Mouse (Mus musculus) c-Kit-positive CD71-negative TER-119-negative erythroid progenitor cells, embryonic 14.5 days (primary cell): ENCODE measurements at regions not wholly inside any gene's neighbourhood (a gene's known extent, or its start where the extent isn't known, plus 50 kb on each side); places are given as distances from the start of the nearest gene placed in this dataset.

Source experiments
- DNase-seq: peaks from one replicate; pipeline ENCODE4 v3.0.0-alpha.2; 2013; ENCODE audit warnings: low read depth

DNA sequence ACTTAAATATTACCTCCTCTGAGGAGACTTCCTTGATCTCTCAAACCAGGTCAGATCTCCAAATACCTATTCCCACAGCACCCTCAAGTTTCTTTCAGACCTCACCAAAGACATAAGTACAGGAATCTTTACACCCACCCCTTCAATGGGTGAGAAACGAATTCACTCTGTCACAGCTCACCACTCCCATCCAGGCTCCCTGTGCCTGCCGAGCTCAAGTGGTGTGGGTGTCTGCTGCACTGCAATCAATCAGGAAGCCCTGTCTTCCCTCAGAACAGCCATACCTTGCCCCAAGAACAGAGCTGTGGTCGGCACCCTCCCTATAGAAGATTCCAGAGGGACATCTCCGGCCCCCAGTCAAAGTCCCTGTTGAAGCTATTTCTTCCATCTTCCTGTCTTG lies 116.2 kb upstream of the Nectin1 start:
- DNase-seq = no peak

DNA sequence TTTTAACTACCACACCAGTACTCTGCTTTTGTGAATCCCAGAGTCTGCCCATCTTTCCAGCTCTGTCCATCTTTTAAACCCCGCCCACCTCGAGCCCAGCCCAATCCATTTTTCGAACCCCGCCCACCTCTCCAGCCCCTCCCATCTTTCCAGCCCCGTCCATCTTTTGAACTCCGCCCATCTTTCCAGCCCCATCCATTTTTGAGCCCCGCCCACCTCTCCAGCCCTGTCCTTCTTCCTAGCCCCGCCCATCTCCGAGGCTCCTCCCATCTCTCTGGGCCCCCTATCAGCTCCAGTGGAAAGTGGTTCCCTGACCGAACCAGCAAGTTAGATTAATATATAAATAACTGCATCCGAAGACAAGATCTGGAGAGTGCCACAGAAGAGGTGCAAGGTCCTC lies 115.0 kb upstream of the Nectin1 start:
- no peak for DNase-seq

DNA sequence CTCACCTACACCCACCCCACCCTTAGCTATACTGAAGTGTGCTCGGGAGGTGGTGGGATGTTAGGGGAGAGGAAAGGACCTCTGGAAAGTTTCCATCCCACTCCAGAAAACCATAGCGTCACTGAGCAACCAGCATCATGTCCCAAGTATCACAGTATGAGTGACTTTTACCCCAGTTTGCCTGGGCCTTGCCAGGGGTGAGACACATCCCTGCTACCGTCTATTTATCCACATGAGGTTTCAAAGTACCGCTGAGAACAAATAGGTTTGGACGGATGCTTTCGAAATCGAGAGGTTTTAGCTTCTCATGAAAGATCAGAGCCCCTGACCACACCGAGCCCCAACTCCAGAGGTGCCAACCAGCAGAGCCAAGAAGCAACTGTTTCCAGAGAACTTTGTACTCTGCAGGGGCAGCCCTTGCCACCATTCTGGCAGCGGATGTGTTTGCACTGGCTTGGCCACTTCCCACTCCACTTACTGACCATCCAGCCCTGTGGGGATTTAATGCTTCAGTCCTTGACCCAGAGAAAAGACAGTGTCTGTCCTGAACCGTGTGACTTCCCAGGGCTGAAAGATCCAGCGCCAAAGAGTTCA lies 107.3 kb upstream of the Nectin1 start:
- no peak for DNase-seq

DNA sequence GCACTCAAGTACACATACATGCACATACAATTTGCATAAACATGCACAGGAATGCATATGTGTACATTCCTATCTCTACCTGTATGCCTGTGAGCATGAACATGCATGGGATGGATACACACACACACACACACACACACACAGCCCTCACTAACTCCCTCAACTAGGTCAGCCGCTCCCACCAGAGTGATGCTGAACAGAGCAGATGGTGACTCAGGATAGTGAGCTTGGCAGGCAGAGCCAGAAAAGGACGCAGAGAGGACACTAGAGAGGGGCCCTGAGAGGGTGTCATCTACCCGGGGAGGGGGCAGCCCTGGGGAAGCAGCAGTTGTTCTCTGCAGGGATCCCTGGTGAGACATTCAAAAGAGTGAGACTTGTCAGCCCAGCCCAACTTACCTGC lies 85.6 kb upstream of the Nectin1 start:
- no peak for DNase-seq

DNA sequence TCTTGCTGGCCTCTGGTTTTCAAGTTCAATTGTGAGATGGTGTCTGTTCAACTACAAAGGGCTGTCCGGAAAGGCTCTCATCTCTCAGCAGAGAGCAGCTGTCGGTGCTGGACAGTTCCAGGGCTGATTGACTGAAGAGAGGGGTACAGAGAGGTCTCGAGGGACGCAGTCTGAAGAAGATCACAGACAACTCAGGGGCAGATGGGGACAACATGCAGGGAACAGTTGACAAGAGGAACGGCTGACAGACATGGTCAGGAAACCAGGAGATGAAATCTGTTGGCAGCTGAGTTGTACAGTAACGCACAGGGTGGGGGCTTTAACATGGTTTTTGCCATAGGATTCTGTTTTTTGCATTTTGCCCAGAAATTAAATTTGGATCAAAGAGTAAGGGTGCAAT lies 84.5 kb upstream of the Nectin1 start:
- no peak for DNase-seq

DNA sequence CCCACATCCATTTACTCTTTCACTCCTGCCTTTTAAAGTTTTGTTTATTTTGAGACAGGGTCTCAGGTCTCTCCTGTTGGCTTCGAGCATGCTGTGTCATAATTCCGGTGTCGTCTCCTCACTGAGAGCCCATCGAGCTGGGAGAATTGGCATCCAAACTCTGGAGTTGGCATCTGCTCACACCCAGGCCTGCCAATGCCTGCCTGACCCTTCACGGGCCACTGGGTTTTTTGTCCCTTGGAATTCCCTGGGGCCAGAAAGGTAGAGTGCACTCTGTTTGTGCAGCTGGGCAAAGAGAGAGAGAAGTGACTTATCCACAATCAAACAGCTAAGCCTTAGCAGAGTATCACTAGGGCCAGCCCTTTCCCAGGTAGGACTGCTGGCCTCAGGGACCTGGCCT lies 83.6 kb upstream of the Nectin1 start:
- no peak for DNase-seq

DNA sequence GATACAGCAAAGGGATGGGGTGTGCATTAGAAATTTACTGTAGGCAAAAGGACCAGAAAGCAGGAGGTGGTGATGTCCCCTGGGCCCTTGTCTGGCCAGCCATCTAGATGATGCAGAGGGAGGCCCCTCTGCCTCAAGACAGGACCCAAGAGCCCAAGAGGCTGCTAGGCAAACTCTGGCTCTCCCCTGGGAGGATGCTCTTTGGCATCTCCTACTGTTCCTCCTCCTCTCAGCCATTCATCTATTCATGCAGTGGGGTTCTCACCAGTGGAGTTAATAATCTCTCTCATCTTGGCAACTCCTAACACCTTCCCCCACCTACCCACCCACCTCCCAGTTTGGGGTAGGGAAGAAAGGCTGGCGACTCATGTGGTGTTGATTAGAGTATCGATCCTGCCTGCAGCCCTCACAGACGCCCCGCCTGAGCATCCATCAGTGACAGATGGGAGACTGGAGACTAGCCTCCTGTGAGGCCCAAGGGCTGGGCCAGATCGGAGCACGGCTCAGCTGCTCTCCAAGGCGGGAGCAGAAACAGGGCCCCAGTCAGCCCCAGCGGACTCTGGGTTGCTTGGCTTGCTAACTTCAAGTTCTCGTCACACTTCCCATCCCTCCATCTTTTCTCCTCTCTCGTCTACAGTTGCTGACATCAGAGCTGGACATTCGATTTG lies 82.8 kb upstream of the Nectin1 start:
- DNase-seq = no peak

DNA sequence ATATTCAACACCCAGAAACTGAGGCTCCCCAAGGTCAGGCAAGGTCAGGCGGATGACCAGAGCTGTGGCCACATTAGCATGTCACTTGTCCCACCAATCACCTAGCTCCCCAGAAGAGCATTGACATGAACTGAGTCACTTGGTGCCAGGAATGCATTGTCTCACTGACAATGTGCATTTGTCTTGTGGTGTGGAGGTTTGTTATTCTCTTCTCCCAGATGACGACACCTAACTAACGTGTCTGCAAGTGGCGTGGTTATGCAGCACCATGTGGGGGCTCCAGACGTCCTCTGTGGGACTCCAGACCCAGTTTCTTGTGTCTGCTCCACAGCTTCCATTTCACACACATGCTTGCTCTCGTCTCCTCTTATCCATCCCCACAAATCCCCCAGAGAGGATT lies 82.1 kb upstream of the Nectin1 start:
- DNase-seq = no peak

DNA sequence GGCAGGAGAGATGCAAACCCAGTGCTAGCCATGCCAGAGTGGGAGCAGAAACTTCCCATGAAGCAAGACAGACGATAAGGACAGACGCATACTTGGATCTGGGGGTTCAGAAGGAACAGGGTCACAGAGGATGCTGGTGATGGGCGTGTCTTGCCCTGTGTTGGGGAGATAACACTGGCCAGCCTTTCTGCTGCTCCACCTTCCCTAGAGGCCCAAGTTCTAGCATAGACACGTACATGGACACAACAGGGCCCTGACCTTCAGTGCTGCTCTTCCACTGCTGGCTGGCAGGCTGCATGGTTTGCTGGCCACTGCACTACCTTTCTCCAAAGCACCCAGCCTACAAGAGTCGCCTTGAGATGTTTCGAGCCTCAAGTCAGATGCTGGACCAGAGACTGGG lies 76.4 kb upstream of the Nectin1 start:
- DNase-seq = no peak

DNA sequence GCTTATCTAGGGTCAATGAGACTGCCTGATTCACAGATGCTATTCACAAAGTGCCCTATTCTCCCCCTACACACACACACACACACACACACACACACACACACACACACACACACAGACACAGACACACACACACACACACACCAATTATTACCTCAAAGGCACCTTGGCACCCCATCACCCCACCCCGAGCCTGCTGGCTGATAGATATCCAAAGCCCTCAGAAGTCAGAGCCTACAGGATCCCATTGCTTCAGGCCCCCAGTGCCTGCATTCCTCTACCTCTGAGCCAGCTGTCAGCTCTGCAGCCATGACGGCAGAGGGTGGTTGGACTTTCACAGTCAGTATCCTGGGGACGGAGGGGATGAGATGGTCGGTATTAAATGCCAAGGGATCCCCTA lies 75.8 kb upstream of the Nectin1 start:
- no peak for DNase-seq

DNA sequence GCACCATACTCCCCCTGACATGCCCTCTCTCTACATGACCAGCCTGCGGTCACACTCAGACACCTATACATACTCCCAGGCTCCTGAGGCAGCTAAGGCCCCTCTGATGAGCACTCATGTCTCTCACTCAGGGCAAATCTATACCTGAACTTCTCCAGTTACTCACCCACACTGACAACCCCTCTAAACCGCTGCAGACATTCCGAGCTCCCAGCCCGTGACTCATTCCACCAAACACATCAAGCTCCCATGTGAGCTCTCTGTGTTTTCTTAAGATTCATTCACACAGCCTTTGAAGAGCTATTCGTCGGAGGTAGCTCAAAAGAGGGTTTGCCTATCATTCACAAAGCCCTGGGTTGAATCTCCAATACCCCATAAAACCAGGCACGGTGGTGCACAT lies 75.1 kb upstream of the Nectin1 start:
- no peak for DNase-seq

DNA sequence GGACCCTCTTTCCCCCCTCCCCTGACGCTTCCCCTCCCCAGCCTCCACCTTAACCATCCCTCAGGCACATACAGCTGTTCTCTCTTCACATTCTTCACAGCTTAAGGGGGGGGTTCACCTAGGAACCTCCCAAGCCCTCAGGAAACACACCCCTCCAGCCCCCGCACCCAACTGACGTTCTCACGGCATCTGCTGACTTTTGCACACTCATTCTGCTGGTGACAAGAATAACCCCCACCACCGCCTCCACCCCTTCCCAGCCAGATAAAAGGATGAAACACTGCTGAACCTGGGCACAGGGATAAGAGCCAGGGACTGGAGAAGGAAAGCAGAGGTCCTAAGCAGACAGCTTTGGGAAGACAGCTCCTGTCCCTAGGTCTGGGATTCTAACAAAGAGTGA lies 73.2 kb upstream of the Nectin1 start:
- no peak for DNase-seq

DNA sequence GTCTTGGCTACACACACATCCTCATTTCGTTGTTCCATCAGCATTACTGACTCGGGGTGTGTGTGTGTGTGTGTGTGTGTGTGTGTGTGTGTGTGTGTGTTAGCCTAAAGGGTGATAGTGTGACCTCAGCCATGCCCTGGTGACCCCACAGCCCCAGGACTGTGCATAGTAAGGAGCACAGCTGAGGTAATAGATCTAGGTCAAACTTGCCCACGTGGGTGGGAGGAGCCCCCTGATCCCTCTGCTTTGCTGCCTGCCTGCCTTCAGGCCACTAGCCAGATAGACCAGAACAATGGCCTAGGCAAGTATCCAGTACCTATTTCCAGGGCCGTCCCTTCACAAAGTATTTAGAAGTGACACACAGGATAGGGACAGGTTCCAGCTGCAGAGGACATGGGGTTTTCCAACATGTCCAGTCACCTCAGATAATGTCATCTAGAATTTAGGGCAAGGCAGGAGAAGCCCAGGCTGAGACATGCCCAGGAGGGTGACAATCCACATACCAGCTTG lies 70.6 kb upstream of the Nectin1 start:
- no peak for DNase-seq

DNA sequence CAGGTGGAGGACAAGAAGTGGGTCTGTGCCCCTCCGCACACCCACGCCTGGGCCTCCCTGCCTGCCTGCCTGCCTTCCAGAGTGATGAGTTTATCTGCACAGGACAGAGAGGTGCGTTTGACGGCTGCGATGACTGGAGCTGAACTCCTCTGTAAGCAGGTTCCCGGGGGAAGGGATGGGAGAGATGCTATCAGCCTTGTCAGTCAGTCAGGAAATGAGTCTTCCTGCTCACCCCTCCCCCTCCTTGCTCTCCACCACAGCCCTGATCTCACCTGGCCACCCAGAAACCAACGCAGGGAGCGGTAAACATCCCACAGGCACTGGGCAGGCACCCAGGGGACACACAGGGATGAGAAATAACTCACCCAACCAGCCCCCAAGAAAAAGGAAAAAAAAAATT lies 69.5 kb upstream of the Nectin1 start:
- DNase-seq = no peak

DNA sequence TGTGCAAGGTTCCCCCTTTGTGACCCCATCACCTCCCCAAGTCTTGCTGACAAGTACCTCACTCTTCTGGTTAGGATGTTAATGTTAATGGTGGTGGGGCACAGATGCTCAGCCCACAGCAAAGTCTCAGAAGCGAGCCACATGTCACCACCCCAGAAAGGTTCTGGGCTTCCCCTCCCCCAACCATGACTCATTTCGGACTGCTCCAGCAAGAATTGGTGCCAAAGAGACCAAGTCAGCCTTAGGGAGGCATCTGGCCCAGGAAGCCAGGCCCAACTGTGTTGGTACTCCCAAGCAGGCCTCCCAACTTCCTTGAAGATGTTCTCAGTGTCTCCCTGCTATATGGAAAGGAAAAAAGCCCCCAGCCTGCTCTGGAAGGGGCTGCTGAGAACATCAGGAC lies 67.8 kb upstream of the Nectin1 start:
- no peak for DNase-seq

DNA sequence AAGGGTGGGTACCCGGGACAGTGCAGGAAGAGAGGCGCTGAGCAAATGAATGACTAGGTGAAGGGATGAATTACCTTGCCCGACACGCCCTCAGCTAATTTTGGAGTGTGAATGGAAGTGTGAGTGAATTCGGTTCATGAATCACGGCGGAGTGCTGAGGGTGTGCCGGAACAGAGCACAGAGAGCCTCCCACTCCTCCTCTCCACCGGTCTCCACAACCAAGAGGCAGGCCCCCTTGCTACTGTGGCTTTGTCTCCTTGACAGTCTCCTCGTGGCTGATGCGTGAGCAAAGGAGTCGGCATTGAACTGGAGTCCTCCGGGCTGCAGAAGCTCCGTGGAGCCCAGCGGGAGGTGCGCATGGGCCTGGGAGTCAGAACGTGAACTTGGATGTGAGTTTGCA lies 64.5 kb upstream of the Nectin1 start:
- no peak for DNase-seq

DNA sequence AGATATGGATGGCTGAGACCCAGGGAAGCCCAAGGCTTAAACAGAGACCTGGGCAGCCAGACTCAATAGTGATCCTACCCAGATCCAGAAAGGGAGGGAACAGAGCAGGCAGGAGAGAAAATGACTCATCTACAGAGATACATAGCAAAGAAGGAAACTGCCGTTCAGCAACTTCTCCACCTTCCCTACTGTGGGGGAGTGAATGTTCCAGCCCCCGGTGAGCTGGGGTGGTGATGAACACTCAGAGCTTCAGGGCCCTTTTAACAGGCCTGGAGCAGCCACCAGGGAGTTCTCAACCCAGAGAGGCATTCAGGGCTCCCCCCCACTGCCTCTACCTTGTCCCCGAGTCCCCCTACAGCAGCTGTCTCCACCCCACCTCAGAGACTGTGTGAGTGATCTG lies 62.5 kb upstream of the Nectin1 start:
- no peak for DNase-seq

DNA sequence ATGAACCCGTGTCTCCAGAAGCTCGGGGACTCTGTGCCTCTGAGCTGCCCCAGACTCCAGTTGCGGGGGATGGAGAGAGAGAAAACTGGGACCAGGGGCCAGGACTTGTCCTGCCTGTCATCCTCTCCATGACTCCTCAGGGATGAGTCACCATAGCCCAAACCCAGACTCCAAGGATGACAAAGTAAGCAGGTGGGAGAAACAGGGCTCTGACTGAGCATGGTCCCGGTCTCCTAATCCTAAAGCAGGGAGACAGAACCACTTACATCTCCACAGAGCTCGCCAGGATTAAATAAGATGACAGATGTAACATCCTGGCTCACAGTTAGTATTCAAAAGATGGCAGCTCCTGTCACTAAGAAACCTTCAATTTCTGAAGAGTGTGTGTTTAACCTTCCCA lies 61.7 kb upstream of the Nectin1 start:
- DNase-seq = no peak

DNA sequence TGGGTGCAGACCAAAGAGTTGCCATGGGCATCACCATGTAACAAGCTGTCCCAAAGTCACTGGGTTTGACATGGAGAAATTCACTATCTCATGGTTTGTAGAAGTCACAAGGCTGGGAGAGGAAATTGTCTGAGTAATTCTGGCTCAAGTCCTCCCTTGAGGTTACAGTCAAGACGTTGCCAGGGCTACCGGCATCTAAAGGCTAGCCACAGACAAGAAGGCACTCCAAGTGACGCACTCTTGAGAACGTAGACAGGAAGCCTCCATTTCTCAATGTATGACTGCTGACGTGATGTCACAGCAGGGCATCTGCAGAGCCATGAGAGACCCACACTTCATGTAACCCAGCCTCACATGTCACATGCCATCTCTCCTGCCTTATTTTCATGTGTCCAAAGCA lies 59.2 kb upstream of the Nectin1 start:
- no peak for DNase-seq

DNA sequence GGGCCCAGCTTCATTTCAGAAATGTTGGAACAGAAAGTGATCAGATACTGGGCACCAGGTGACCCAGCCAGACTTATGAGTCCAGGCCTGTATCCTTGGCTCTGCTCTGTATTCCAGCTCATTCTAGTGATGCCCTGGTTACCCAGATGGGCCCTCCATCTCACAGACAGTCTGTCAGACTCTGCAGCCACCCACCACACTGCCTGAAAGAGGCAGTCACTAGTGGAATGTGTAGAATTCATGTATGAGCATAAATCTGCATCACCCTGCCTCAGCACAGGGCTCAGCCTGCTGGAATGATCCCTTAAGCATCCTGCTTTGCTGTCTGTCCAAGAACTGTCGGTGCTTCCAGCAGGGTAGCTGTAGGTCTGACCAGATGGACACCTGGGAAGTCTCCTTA lies 51.8 kb upstream of the Nectin1 start:
- DNase-seq = no peak

DNA sequence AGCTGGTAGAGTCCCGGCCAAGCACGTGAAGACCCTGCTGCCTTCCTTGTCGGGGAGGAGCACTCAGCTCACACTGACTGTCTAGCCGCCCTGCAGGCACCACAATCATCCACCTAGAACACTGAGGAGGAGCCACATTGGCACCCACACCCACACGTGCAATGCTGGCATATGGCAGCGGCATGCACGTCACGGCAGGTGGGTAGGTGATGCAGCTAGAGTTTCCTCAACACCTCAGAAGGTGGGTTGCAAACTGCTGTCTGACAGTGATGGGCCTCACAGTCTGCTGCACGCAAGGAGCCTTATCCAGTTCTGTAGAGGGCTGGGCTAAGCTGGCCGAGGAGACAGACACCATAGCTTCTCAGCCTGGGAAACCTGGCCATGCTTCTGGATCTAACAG lies 51.2 kb upstream of the Nectin1 start:
- DNase-seq = no peak
